Mouse (Mus musculus) megakaryocyte, embryonic 14.5 days (primary cell): ENCODE results near the gene Aff3.

ENCODE experiments used
- FLI1 ChIP-seq: IDR thresholded peaks from 2 replicates; pipeline ENCODE4 v1.6.1; 2012; ENCODE audit warnings: low read length, inconsistent platforms, mixed read lengths
- GATA1 ChIP-seq: IDR thresholded peaks from 3 replicates; pipeline ENCODE4 v1.6.1; 2012; ENCODE audit warnings: mixed read lengths, low read length, inconsistent platforms, borderline replicate concordance

GRCm38 (mm10) chr1:38665611-38666010 is 856 bp upstream of the Aff3 start:
- no peak for TF ChIP-seq GATA1
- TF ChIP-seq FLI1: no peak
